Mouse (Mus musculus): ENCODE data around the gene Fcho1. TPM values are rescaled to one million over a fixed set of nuclear protein-coding genes. Genes with fewer than 3 reads are reported as not detected.
"Not testable (repeated sequence)": the region's sequence is repeated elsewhere in the genome, so short reads cannot be mapped to it uniquely, and the experiment has no call there.

Fcho1 gene
- polyA plus RNA-seq, 1 experiment from 2014 or later: 5.5 TPM

GRCm38 (mm10) chr8:71716561-71717053 is 8.9 kb downstream of the Fcho1 start:
- Histone ChIP-seq H3K27me3 (0 out of 2 replicates have a peak, but pooled peaks cover 4% of the 10 kb centered on the region), H3K4me3 (no peak overlapping the region)
- WGBS: 79% methylated on average over 13 of the region's 13 CpGs

GRCm38 (mm10) chr8:71715531-71715930 is 10.0 kb downstream of the Fcho1 start:
- no peak overlapping the region for H3K4me3 ChIP-seq
- H3K27me3 ChIP-seq: 0 out of 2 replicates have a peak, but pooled peaks cover 4% of the 10 kb centered on the region
- no peaks in the 10 kb centered on the region for H3K36me3 ChIP-seq
- H3K9ac ChIP-seq: no peak overlapping the region
- no peak for ATAC-seq (ENCODE audit: insufficient number of reproducible peaks, insufficient read depth, low FRiP score, low TSS enrichment, low read depth)
- WGBS: 44% methylated on average over 8 of the region's 8 CpGs
- no peaks in the 10 kb centered on the region for H3K9me3 ChIP-seq
- H3K4me2 ChIP-seq: no peak overlapping the region
- H3K4me1 ChIP-seq: 0 out of 2 replicates have a peak, but pooled peaks cover 3% of the 10 kb centered on the region
- H3K27ac ChIP-seq: no peak overlapping the region

More at GRCm38 (mm10) chr8:71716561-71717053, 8.9 kb downstream of the Fcho1 start:
- no peak overlapping the region for H3K4me2 ChIP-seq
- no peaks in the 10 kb centered on the region for H3K36me3 ChIP-seq
- no peak overlapping the region for H3K9ac ChIP-seq
- 0 out of 2 replicates have a peak, but pooled peaks cover 3% of the 10 kb centered on the region for H3K4me1 ChIP-seq
- no peak for ATAC-seq (ENCODE audit: insufficient number of reproducible peaks, insufficient read depth, low FRiP score, low TSS enrichment, low read depth)
- no peaks in the 10 kb centered on the region for H3K9me3 ChIP-seq
- H3K27ac ChIP-seq: no peak overlapping the region

GRCm38 (mm10) chr8:71711574-71711973 is 13.9 kb downstream of the Fcho1 start:
- no peak for ATAC-seq (ENCODE audit: insufficient number of reproducible peaks, insufficient read depth, low FRiP score, low TSS enrichment, low read depth)
- peaks cover 37% of the 10 kb centered on the region for H3K27me3 ChIP-seq

GRCm38 (mm10) chr8:71709800-71710446 is 15.6 kb downstream of the Fcho1 start:
- 0 out of 2 replicates have a peak overlapping the region, but pooled peaks have one; percentile 16 for H3K9ac ChIP-seq
- H3K9me3 ChIP-seq: no peaks in the 10 kb centered on the region
- no peaks in the 10 kb centered on the region for H3K36me3 ChIP-seq
- 21% methylated on average over 25 of the region's 25 CpGs for WGBS
- H3K27ac ChIP-seq: no peak overlapping the region
- peak; percentile 16; the same call in 1 of the 2 replicates for ATAC-seq (ENCODE audit: insufficient number of reproducible peaks, insufficient read depth, low FRiP score, low TSS enrichment, low read depth)
- H3K4me2 ChIP-seq: peak overlapping the region; percentile 55
- peak overlapping the region; percentile 22 for H3K4me3 ChIP-seq
- H3K4me1 ChIP-seq: peaks cover 9% of the 10 kb centered on the region; the same call in 1 of the 2 replicates
- H3K27me3 ChIP-seq: peaks cover 45% of the 10 kb centered on the region

More at GRCm38 (mm10) chr8:71711574-71711973, 13.9 kb downstream of the Fcho1 start:
- no peak overlapping the region for H3K4me2 ChIP-seq
- no peak overlapping the region for H3K4me3 ChIP-seq
- peaks cover 9% of the 10 kb centered on the region; the same call in 1 of the 2 replicates for H3K4me1 ChIP-seq
- H3K27ac ChIP-seq: no peak overlapping the region
- no peaks in the 10 kb centered on the region for H3K9me3 ChIP-seq
- WGBS: 93% methylated on average over 2 of the region's 2 CpGs
- H3K36me3 ChIP-seq: no peaks in the 10 kb centered on the region
- no peak overlapping the region for H3K9ac ChIP-seq

- Histone ChIP-seq H3K9ac (0 out of 2 replicates have a peak overlapping the region, but pooled peaks have one; percentile 16), H3K4me1 (peaks cover 9% of the 10 kb centered on the region; the same call in 1 of the 2 replicates), H3K36me3 (no peaks in the 10 kb centered on the region), H3K27me3 (peaks cover 52% of the 10 kb centered on the region), H3K4me2 (peak overlapping the region; percentile 55), H3K27ac (no peak overlapping the region), H3K9me3 (no peaks in the 10 kb centered on the region), H3K4me3 (peak overlapping the region; percentile 22; the same call in 1 of the 2 replicates)
- ATAC-seq (ENCODE audit: insufficient number of reproducible peaks, insufficient read depth, low FRiP score, low TSS enrichment, low read depth): no peak
- 31% methylated on average over 25 of the region's 25 CpGs for WGBS
These were observed 16.2 kb downstream of the Fcho1 start for GRCm38 (mm10) chr8:71709134-71709799.

- Histone ChIP-seq H3K4me2 (no peak overlapping the region), H3K27me3 (peaks cover 66% of the 10 kb centered on the region), H3K4me3 (no peak overlapping the region), H3K36me3 (no peaks in the 10 kb centered on the region), H3K4me1 (peaks cover 9% of the 10 kb centered on the region; the same call in 1 of the 2 replicates), H3K27ac (no peak overlapping the region), H3K9me3 (no peaks in the 10 kb centered on the region), H3K9ac (no peak overlapping the region)
- 33% methylated on average over 8 of the region's 8 CpGs for WGBS
- no peak for ATAC-seq (ENCODE audit: insufficient number of reproducible peaks, insufficient read depth, low FRiP score, low TSS enrichment, low read depth)
These were observed 17.6 kb downstream of the Fcho1 start for GRCm38 (mm10) chr8:71707874-71708273.

GRCm38 (mm10) chr8:71703400-71703799 is 22.1 kb downstream of the Fcho1 start:
- not testable (repeated sequence) for ATAC-seq (ENCODE audit: insufficient number of reproducible peaks, insufficient read depth, low FRiP score, low TSS enrichment, low read depth); H3K4me2 ChIP-seq; H3K27ac ChIP-seq; H3K36me3 ChIP-seq; H3K9ac ChIP-seq; H3K4me1 ChIP-seq; H3K4me3 ChIP-seq; H3K9me3 ChIP-seq
- peaks cover 91% of the 10 kb centered on the region for H3K27me3 ChIP-seq

- WGBS: 81% methylated on average over 3 of the region's 3 CpGs
- no peak overlapping the region for H3K4me3 ChIP-seq
- no peak overlapping the region for H3K4me2 ChIP-seq
- peaks cover 90% of the 10 kb centered on the region for H3K27me3 ChIP-seq
- no peaks in the 10 kb centered on the region for H3K9me3 ChIP-seq
- H3K36me3 ChIP-seq: no peaks in the 10 kb centered on the region
- ATAC-seq (ENCODE audit: insufficient number of reproducible peaks, insufficient read depth, low FRiP score, low TSS enrichment, low read depth): no peak
- H3K4me1 ChIP-seq: peaks cover 9% of the 10 kb centered on the region
- H3K9ac ChIP-seq: no peak overlapping the region
- no peak overlapping the region for H3K27ac ChIP-seq
These were observed 22.6 kb downstream of the Fcho1 start for GRCm38 (mm10) chr8:71702923-71703322.

GRCm38 (mm10) chr8:71702087-71702432 is 23.5 kb downstream of the Fcho1 start:
- H3K27me3 ChIP-seq: peaks cover 86% of the 10 kb centered on the region
- H3K4me3 ChIP-seq: no peak overlapping the region
- H3K4me2 ChIP-seq: no peak overlapping the region
- ATAC-seq (ENCODE audit: insufficient number of reproducible peaks, insufficient read depth, low FRiP score, low TSS enrichment, low read depth): no peak
- no peak overlapping the region for H3K9ac ChIP-seq
- no peaks in the 10 kb centered on the region for H3K36me3 ChIP-seq
- WGBS: 30% methylated on average over 4 of the region's 4 CpGs
- H3K27ac ChIP-seq: no peak overlapping the region
- H3K4me1 ChIP-seq: peaks cover 9% of the 10 kb centered on the region
- no peaks in the 10 kb centered on the region for H3K9me3 ChIP-seq

GRCm38 (mm10) chr8:71701414-71702086 is 24.0 kb downstream of the Fcho1 start, which contains the start of gene B3gnt3:
B3gnt3 (minus strand) TSS chr8:71701789.
- Histone ChIP-seq H3K27me3 (peaks cover 87% of the 10 kb centered on the region), H3K9me3 (no peaks in the 10 kb centered on the region), H3K36me3 (no peaks in the 10 kb centered on the region), H3K4me3 (peak within 1 kb of the TSS; percentile 29), H3K4me1 (peaks cover 9% of the 10 kb centered on the region), H3K4me2 (peak within 1 kb of the TSS; percentile 39), H3K9ac (peak within 1 kb of the TSS; percentile 46), H3K27ac (no peak within 1 kb of the TSS)
- 21% methylated on average over 32 of the region's 34 CpGs for WGBS
- ATAC-seq (ENCODE audit: insufficient number of reproducible peaks, insufficient read depth, low FRiP score, low TSS enrichment, low read depth): no peak

- Histone ChIP-seq H3K27ac (no peak overlapping the region), H3K36me3 (no peaks in the 10 kb centered on the region), H3K4me2 (peak overlapping the region; percentile 39), H3K4me1 (peaks cover 9% of the 10 kb centered on the region), H3K9ac (peak overlapping the region; percentile 46), H3K27me3 (peaks cover 91% of the 10 kb centered on the region), H3K4me3 (peak overlapping the region; percentile 29), H3K9me3 (no peaks in the 10 kb centered on the region)
- WGBS: 10% methylated on average over 29 of the region's 29 CpGs
- no peak for ATAC-seq (ENCODE audit: insufficient number of reproducible peaks, insufficient read depth, low FRiP score, low TSS enrichment, low read depth)
These were observed 24.8 kb downstream of the Fcho1 start for GRCm38 (mm10) chr8:71700493-71701269.
